Mouse (Mus musculus) naive thymus-derived CD4-positive, alpha-beta T cell, adult 2 months (primary cell): ENCODE measurements around the gene Tex14.

Experiments used
- DNase-seq: peaks from one replicate; pipeline ENCODE4 v3.0.0-alpha.2; 2011; ENCODE audit warnings: low read depth

The Tex14 gene

GRCm38 (mm10) chr11:87592713-87593598, 188.1 kb downstream of the Tex14 start:
- DNase-seq, result peak; percentile 21

GRCm38 (mm10) chr11:87595327-87595841, 190.5 kb downstream of the Tex14 start:
- peak; percentile 71 for DNase-seq

GRCm38 (mm10) chr11:87595976-87596375, 191.1 kb downstream of the Tex14 start:
- DNase-seq, result no peak

GRCm38 (mm10) chr11:87596492-87596891, 191.6 kb downstream of the Tex14 start:
- DNase-seq, result no peak

- DNase-seq, result no peak
Observed at GRCm38 (mm10) chr11:87597061-87597460, 192.2 kb downstream of the Tex14 start.

- no peak for DNase-seq
Observed at GRCm38 (mm10) chr11:87599395-87600089, 194.7 kb downstream of the Tex14 start.

GRCm38 (mm10) chr11:87600322-87600853, 195.5 kb downstream of the Tex14 start:
- no peak for DNase-seq

GRCm38 (mm10) chr11:87602234-87602633, 197.4 kb downstream of the Tex14 start:
- no peak for DNase-seq

GRCm38 (mm10) chr11:87603571-87603970, 198.7 kb downstream of the Tex14 start:
- DNase-seq, result no peak
